Mouse (Mus musculus) embryonic facial prominence, embryonic 10.5 days (tissue): ENCODE measurements around the gene Trim62. TPM values are rescaled to one million over a fixed set of nuclear protein-coding genes. Genes with fewer than 3 reads are reported as not detected.

Source experiments
- DNase-seq: peaks from one replicate; pipeline ENCODE4 v3.0.0-alpha.2; 2017; ENCODE audit warnings: low spot score
- H3K27ac ChIP-seq: fragments of 300-500 bp; sonication (generic); replicated peaks from 2 replicates; pipeline ENCODE4 v1.5.1; 2016; ENCODE audit warnings: mild to moderate bottlenecking
- H3K27me3 ChIP-seq: fragments of 300-500 bp; sonication (generic); replicated peaks from 2 replicates; pipeline ENCODE4 v1.6.1; 2016; ENCODE audit warnings: low read depth, mild to moderate bottlenecking; ENCODE audit not compliant: poor library complexity, severe bottlenecking
- H3K36me3 ChIP-seq: fragments of 300-500 bp; sonication (generic); replicated peaks from 2 replicates; pipeline ENCODE4 v1.6.1; 2016; ENCODE audit warnings: mild to moderate bottlenecking, moderate library complexity
- H3K4me1 ChIP-seq: fragments of 300-500 bp; sonication (generic); 2 replicates; pipeline ENCODE4 v1.6.1; 2016
- H3K4me3 ChIP-seq: fragments of 300-500 bp; sonication (generic); 2 replicates; pipeline ENCODE4 v1.5.1; 2016; ENCODE audit warnings: mild to moderate bottlenecking, moderate library complexity
- H3K9me3 ChIP-seq: fragments of 300-500 bp; sonication (generic); 2 replicates; pipeline ENCODE4 v1.6.1; 2016; ENCODE audit warnings: mild to moderate bottlenecking
- WGBS: fragments of 180-500 bp; shearing (Covaris S2); methylation state at CpG from one replicate; pipeline ENCODE4 v1.1.7; 2016; 5-methylcytosine and 5-hydroxymethylcytosine counted together
- polyA plus RNA-seq: library from polyadenylated mRNA; unstranded; fragments of >200 nt; fragmentation: Nextera tagmentation; extraction: Ambion mirVana; gene quantifications from 2 replicates; pipeline ENCODE4 v1.2.1, GENCODE M21; 2016

Gene Trim62
- polyA plus RNA-seq, 1 experiment from 2014 or later, result 11.9 TPM

- H3K36me3 ChIP-seq, result no peaks in the 10 kb centered on the region
- H3K27ac ChIP-seq, result no peak overlapping the region
- no peak for DNase-seq
- no peaks in the 10 kb centered on the region for H3K9me3 ChIP-seq
- no peaks in the 10 kb centered on the region; the same call in 1 of the 2 replicates for H3K27me3 ChIP-seq
- 88% methylated on average over 6 of the region's 6 CpGs for whole genome bisulfite sequencing
- H3K4me3 ChIP-seq, result no peak overlapping the region
- H3K4me1 ChIP-seq, result peaks cover 21% of the 10 kb centered on the region
Measured at GRCm38 (mm10) chr4:128917756-128918155, 34.4 kb downstream of the Trim62 start.

DNA sequence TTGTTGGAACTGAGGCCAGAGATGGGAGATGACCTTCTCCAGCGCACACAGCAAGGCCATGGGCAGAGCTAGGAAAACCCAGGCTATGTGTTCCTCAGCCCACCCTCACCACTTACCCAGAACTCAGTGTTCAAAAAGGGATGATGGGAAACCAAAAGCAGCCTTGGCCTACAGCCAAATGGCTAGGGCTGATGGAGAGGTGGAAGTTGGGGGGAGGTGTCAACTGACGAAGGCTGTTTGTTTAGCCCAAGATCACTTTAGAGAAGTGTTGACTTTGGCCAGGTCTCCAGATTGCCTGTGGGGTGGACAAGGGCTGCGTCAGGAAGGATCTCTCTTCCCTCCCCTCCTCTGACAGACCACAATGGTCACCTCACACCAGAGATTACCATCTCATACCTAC is 34.8 kb downstream of the Trim62 start:
- Histone ChIP-seq H3K4me1 (peaks cover 24% of the 10 kb centered on the region), H3K27me3 (peaks cover 4% of the 10 kb centered on the region), H3K4me3 (no peak overlapping the region), H3K36me3 (no peaks in the 10 kb centered on the region), H3K9me3 (no peaks in the 10 kb centered on the region), H3K27ac (no peak overlapping the region)
- WGBS, result 78% methylated on average over 3 of the region's 3 CpGs
- no peak for DNase-seq

DNA sequence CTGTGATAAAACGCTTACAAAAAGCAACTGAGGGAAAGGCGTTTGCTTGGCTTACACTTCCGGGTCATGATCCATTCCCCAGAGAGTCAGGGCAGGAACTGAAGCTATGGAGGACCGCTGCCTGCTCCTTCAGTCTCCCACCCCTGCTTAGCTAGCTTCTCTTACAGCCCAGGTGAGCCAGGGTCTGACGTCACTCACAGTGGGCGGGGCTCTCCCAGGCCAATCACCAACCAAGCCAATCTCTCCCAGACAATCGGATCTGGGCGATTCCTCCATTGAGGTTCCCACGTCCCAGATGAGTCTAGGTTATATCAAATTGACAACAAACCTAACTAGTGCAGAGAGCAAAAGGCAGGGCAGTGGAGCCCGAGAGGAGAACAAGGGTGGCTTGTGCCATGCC is 35.7 kb downstream of the Trim62 start:
- H3K27ac ChIP-seq, result no peak overlapping the region
- no peaks in the 10 kb centered on the region for H3K9me3 ChIP-seq
- peaks cover 13% of the 10 kb centered on the region for H3K27me3 ChIP-seq
- 30% methylated on average over 10 of the region's 10 CpGs for WGBS
- DNase-seq, result no peak
- peaks cover 17% of the 10 kb centered on the region for H3K4me1 ChIP-seq
- no peak overlapping the region for H3K4me3 ChIP-seq
- no peaks in the 10 kb centered on the region for H3K36me3 ChIP-seq

GRCm38 (mm10) chr4:128923603-128924002 is 40.2 kb downstream of the Trim62 start:
- Histone ChIP-seq H3K27ac (no peak overlapping the region), H3K36me3 (no peaks in the 10 kb centered on the region), H3K27me3 (peaks cover 17% of the 10 kb centered on the region), H3K9me3 (no peaks in the 10 kb centered on the region), H3K4me1 (peaks cover 17% of the 10 kb centered on the region), H3K4me3 (no peak overlapping the region)
- 92% methylated on average over 3 of the region's 3 CpGs for WGBS
- DNase-seq, result no peak

GRCm38 (mm10) chr4:128924841-128925606 is 41.6 kb downstream of the Trim62 start:
- H3K27ac ChIP-seq, result peak overlapping the region; percentile 62
- 13% methylated on average over 36 of the region's 36 CpGs for WGBS
- H3K9me3 ChIP-seq, result no peaks in the 10 kb centered on the region
- H3K4me1 ChIP-seq, result peaks cover 14% of the 10 kb centered on the region
- DNase-seq, result peak; percentile 92
- peak overlapping the region; percentile 59 for H3K4me3 ChIP-seq
- H3K27me3 ChIP-seq, result peaks cover 17% of the 10 kb centered on the region
- no peaks in the 10 kb centered on the region for H3K36me3 ChIP-seq

GRCm38 (mm10) chr4:128932783-128933182 is 49.4 kb downstream of the Trim62 start:
- H3K4me3 ChIP-seq, result no peak overlapping the region
- 0 out of 2 replicates have a peak, but pooled peaks cover 4% of the 10 kb centered on the region for H3K4me1 ChIP-seq
- H3K27me3 ChIP-seq, result peaks cover 4% of the 10 kb centered on the region; the same call in 1 of the 2 replicates
- H3K27ac ChIP-seq, result no peak overlapping the region
- no peaks in the 10 kb centered on the region for H3K36me3 ChIP-seq
- 72% methylated on average over 7 of the region's 7 CpGs for WGBS
- no peaks in the 10 kb centered on the region for H3K9me3 ChIP-seq
- no peak for DNase-seq

DNA sequence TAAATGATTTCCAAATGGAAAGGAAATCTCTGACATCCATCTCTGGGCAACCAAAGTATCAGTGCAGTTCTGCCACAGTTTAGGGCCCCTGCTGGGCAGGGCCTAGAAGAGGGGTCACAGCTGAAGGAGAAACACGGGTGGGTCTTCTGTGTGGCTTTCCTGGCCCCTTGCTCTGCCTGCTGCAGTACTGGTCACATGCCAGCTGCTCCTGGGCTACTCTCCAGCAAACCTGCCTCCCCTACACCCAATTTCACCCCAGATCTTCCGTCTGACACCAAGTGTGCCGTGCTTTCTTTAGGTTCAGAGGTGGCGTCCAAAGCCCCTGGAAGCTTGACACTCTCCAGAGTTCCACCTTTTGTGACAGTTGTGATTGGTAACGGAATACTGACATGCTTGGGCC is 52.2 kb downstream of the Trim62 start:
- Histone ChIP-seq H3K4me3 (no peak overlapping the region), H3K4me1 (0 out of 2 replicates have a peak, but pooled peaks cover 4% of the 10 kb centered on the region), H3K27ac (no peak overlapping the region), H3K9me3 (no peaks in the 10 kb centered on the region), H3K27me3 (peaks cover 4% of the 10 kb centered on the region; the same call in 1 of the 2 replicates), H3K36me3 (no peaks in the 10 kb centered on the region)
- WGBS, result 70% methylated on average over 5 of the region's 5 CpGs
- no peak for DNase-seq

DNA sequence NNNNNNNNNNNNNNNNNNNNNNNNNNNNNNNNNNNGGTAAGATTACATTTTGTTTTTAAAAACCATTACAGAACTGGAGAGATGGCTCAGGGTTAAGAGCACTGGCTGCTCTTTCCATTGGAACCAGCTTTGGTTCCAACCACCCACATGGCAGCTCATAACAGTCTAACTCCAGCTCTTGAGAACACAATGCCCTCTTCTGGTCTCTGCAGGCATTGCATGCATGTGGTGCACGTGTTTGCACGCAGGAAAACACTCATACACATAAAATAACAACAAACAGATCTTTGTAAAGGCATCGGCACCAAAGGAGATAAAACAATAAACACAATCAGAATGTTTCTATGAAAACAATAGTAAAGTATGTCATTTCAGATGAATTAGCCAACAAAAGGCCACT is 59.0 kb downstream of the Trim62 start:
- Histone ChIP-seq H3K9me3 (no peaks in the 10 kb centered on the region), H3K36me3 (no peaks in the 10 kb centered on the region), H3K4me3 (no peak overlapping the region), H3K27me3 (no peaks in the 10 kb centered on the region), H3K4me1 (peaks cover 9% of the 10 kb centered on the region), H3K27ac (no peak overlapping the region)
- no peak for DNase-seq
- WGBS, result 57% methylated on average over 3 of the region's 3 CpGs

DNA sequence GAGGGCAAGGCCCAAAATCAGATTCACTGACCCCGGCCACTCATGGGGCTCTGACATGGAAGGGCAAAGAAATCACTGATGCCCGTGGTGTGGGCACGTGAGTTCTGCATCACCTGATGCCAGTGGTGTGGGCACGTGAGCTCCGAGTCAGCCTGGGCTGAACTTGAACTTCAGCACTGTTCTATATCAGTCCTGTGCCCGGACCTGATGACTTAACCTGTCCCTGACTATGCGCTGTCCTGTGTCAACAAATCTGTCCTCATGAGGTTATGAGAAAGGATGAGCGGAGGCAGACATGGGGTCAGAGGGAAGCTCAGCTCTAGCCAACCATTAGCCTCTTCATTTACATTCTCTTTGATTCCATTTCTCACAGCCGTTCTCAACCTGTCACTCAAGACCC is 63.4 kb downstream of the Trim62 start:
- no peak for DNase-seq
- no peaks in the 10 kb centered on the region; the same call in 1 of the 2 replicates for H3K27me3 ChIP-seq
- H3K4me1 ChIP-seq, result peaks cover 17% of the 10 kb centered on the region
- no peak overlapping the region for H3K4me3 ChIP-seq
- no peaks in the 10 kb centered on the region for H3K36me3 ChIP-seq
- no peak overlapping the region for H3K27ac ChIP-seq
- H3K9me3 ChIP-seq, result no peaks in the 10 kb centered on the region
- 81% methylated on average over 9 of the region's 9 CpGs for WGBS

GRCm38 (mm10) chr4:128947326-128947933 is 64.0 kb downstream of the Trim62 start:
- no peak overlapping the region for H3K27ac ChIP-seq
- H3K27me3 ChIP-seq, result no peaks in the 10 kb centered on the region; the same call in 1 of the 2 replicates
- 17% methylated on average over 18 of the region's 18 CpGs for WGBS
- 0 out of 2 replicates have a peak overlapping the region, but pooled peaks have one; percentile 17 for H3K4me3 ChIP-seq
- no peaks in the 10 kb centered on the region for H3K9me3 ChIP-seq
- H3K4me1 ChIP-seq, result peaks cover 17% of the 10 kb centered on the region
- no peaks in the 10 kb centered on the region for H3K36me3 ChIP-seq
- DNase-seq, result no peak

- H3K27ac ChIP-seq, result no peak overlapping the region
- no peaks in the 10 kb centered on the region for H3K9me3 ChIP-seq
- no peaks in the 10 kb centered on the region for H3K36me3 ChIP-seq
- peak; percentile 70 for DNase-seq
- WGBS, result 26% methylated on average over 6 of the region's 6 CpGs
- H3K4me3 ChIP-seq, result no peak overlapping the region
- no peaks in the 10 kb centered on the region; the same call in 1 of the 2 replicates for H3K27me3 ChIP-seq
- H3K4me1 ChIP-seq, result peaks cover 17% of the 10 kb centered on the region
Measured at GRCm38 (mm10) chr4:128948137-128948674, 64.8 kb downstream of the Trim62 start.

DNA sequence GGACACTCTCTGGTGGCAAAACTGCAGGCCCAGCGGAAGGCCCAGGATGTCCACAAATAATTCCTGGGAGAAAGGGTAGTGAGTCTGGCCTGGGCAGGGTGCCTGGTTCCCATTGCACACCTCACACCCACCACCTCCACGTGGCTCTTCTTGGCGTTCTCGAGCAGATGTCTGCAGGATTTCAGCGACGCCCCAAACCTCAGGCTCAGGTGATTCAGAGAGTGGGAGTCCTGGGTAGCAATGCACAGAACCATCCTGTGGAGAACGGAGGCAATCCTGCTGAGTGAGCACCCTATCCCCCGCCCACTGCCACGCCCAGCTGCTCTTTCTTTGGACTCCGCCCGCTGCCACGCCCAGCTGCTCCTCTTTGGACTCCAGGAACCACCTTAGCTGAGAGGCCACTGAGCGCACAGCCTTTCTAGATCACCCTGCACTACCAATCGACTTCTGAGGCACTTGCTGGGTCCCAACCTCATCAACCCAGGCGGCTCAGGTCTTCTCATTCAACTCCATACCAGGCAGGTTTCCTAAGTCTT is 66.2 kb downstream of the Trim62 start:
- 43% methylated on average over 15 of the region's 15 CpGs for WGBS
- H3K9me3 ChIP-seq, result no peaks in the 10 kb centered on the region
- H3K4me1 ChIP-seq, result peaks cover 17% of the 10 kb centered on the region
- no peaks in the 10 kb centered on the region; the same call in 1 of the 2 replicates for H3K27me3 ChIP-seq
- DNase-seq, result peak; percentile 33
- no peak overlapping the region for H3K4me3 ChIP-seq
- H3K36me3 ChIP-seq, result no peaks in the 10 kb centered on the region
- H3K27ac ChIP-seq, result no peak overlapping the region
